Mouse (Mus musculus) midbrain, embryonic 11.5 days (tissue): ENCODE measurements at regions not wholly inside any gene's neighbourhood (a gene's known extent, or its start where the extent isn't known, plus 50 kb on each side); places are given as distances from the start of the nearest gene placed in this dataset.
A peak's percentile ranks its signal among the peaks of the same experiment; 100 is the strongest.
"Not testable (repeated sequence)": the region's sequence is repeated elsewhere in the genome, so short reads cannot be mapped to it uniquely, and the experiment has no call there.

Source experiments
- ATAC-seq: fragments of 200-750 bp; cut with Nextera tagmentation; 2 replicates; pipeline ENCODE4 v1.8.0; 2017; ENCODE audit warnings: moderate TSS enrichment, moderate library complexity; ENCODE audit not compliant: low FRiP score
- DNase-seq: peaks from one replicate; pipeline ENCODE4 v3.0.0; 2015; ENCODE audit warnings: low spot score; ENCODE audit errors: missing footprints
- H3K27ac ChIP-seq: fragments of 300-500 bp; sonication (generic); 2 replicates; pipeline ENCODE4 v1.5.1; 2014; ENCODE audit warnings: low read depth, low read length
- H3K27me3 ChIP-seq: fragments of 300-500 bp; sonication (generic); 2 replicates; pipeline ENCODE4 v1.6.1; 2014; ENCODE audit warnings: mild to moderate bottlenecking, low read length, moderate library complexity, mixed read lengths; ENCODE audit not compliant: control insufficient read depth, insufficient read depth
- H3K36me3 ChIP-seq: fragments of 300-500 bp; sonication (generic); 2 replicates; pipeline ENCODE4 v1.6.1; 2014; ENCODE audit warnings: mild to moderate bottlenecking, low read length, moderate library complexity, mixed read lengths; ENCODE audit not compliant: control insufficient read depth, insufficient read depth
- H3K4me1 ChIP-seq: fragments of 300-500 bp; sonication (generic); 2 replicates; pipeline ENCODE4 v1.6.1; 2014; ENCODE audit warnings: low read length; ENCODE audit not compliant: control insufficient read depth, insufficient read depth
- H3K4me2 ChIP-seq: fragments of 300-500 bp; sonication (generic); 2 replicates; pipeline ENCODE4 v1.6.1; 2014; ENCODE audit warnings: mild to moderate bottlenecking, moderate library complexity
- H3K4me3 ChIP-seq: fragments of 300-500 bp; sonication (generic); 2 replicates; pipeline ENCODE4 v1.5.1; 2014; ENCODE audit warnings: low read depth, low read length
- H3K9ac ChIP-seq: fragments of 300-500 bp; sonication (generic); 2 replicates; pipeline ENCODE4 v1.6.1; 2014; ENCODE audit warnings: low read length
- H3K9me3 ChIP-seq: fragments of 300-500 bp; sonication (generic); 2 replicates; pipeline ENCODE4 v1.6.1; 2016; ENCODE audit warnings: low read length; ENCODE audit not compliant: control insufficient read depth
- WGBS: fragments of 180-500 bp; shearing (Covaris S2); extraction: QIAGEN DNeasy Blood & Tissue Kit; methylation state at CpG from one replicate; pipeline ENCODE4 v1.1.7; 2014; 5-methylcytosine and 5-hydroxymethylcytosine counted together

- H3K4me3 ChIP-seq: no peak overlapping the region
- WGBS: 42% methylated on average over 2 of the region's 2 CpGs
- no peak overlapping the region for H3K4me2 ChIP-seq
- H3K4me1 ChIP-seq: no peaks in the 10 kb centered on the region
- H3K27me3 ChIP-seq: no peaks in the 10 kb centered on the region
- no peaks in the 10 kb centered on the region for H3K36me3 ChIP-seq
- H3K9ac ChIP-seq: no peak overlapping the region
- DNase-seq: no peak
- no peaks in the 10 kb centered on the region for H3K9me3 ChIP-seq
- H3K27ac ChIP-seq: no peak overlapping the region
- no peak for ATAC-seq
These were observed 198.9 kb upstream of the Gm37988 start for GRCm38 (mm10) chr1:4608824-4609223.

GRCm38 (mm10) chr1:4613305-4613704, 194.4 kb upstream of the Gm37988 start:
- H3K9me3 ChIP-seq: no peaks in the 10 kb centered on the region
- no peaks in the 10 kb centered on the region for H3K27me3 ChIP-seq
- H3K27ac ChIP-seq: no peak overlapping the region
- 67% methylated on average over 4 of the region's 4 CpGs for WGBS
- no peak overlapping the region for H3K4me3 ChIP-seq
- DNase-seq (no peak), ATAC-seq (no peak)
- no peak overlapping the region for H3K9ac ChIP-seq
- H3K36me3 ChIP-seq: no peaks in the 10 kb centered on the region
- no peak overlapping the region for H3K4me2 ChIP-seq
- H3K4me1 ChIP-seq: no peaks in the 10 kb centered on the region

GRCm38 (mm10) chr1:4615286-4615685, 192.4 kb upstream of the Gm37988 start:
- no peak overlapping the region for H3K27ac ChIP-seq
- no peak overlapping the region for H3K4me2 ChIP-seq
- DNase-seq: no peak
- H3K27me3 ChIP-seq: no peaks in the 10 kb centered on the region
- no peaks in the 10 kb centered on the region for H3K9me3 ChIP-seq
- H3K4me1 ChIP-seq: no peaks in the 10 kb centered on the region
- no peak overlapping the region for H3K9ac ChIP-seq
- no peaks in the 10 kb centered on the region for H3K36me3 ChIP-seq
- WGBS: 75% methylated on average over 1 of the region's 1 CpGs
- ATAC-seq: no peak
- no peak overlapping the region for H3K4me3 ChIP-seq

- Histone ChIP-seq H3K4me1 (no peaks in the 10 kb centered on the region), H3K4me2 (no peak overlapping the region), H3K9me3 (no peaks in the 10 kb centered on the region), H3K4me3 (no peak overlapping the region), H3K27ac (no peak overlapping the region), H3K36me3 (no peaks in the 10 kb centered on the region), H3K9ac (no peak overlapping the region), H3K27me3 (no peaks in the 10 kb centered on the region)
- WGBS: 90% methylated on average over 10 of the region's 10 CpGs
- no peak for DNase-seq
- ATAC-seq: no peak
These were observed 190.2 kb upstream of the Gm37988 start for GRCm38 (mm10) chr1:4617479-4617878.

- Histone ChIP-seq H3K27me3 (no peaks in the 10 kb centered on the region), H3K4me3 (no peak overlapping the region), H3K36me3 (no peaks in the 10 kb centered on the region), H3K9me3 (no peaks in the 10 kb centered on the region), H3K9ac (no peak overlapping the region), H3K4me2 (no peak overlapping the region), H3K4me1 (no peaks in the 10 kb centered on the region), H3K27ac (no peak overlapping the region)
- no peak for ATAC-seq
- no peak for DNase-seq
- 79% methylated on average over 5 of the region's 5 CpGs for WGBS
These were observed 185.3 kb upstream of the Gm37988 start for GRCm38 (mm10) chr1:4622408-4622807.

GRCm38 (mm10) chr1:4623268-4623667, 184.4 kb upstream of the Gm37988 start:
- Histone ChIP-seq H3K4me1 (no peaks in the 10 kb centered on the region), H3K36me3 (no peaks in the 10 kb centered on the region), H3K9ac (no peak overlapping the region), H3K27ac (no peak overlapping the region), H3K27me3 (no peaks in the 10 kb centered on the region), H3K9me3 (no peaks in the 10 kb centered on the region), H3K4me3 (no peak overlapping the region), H3K4me2 (no peak overlapping the region)
- 74% methylated on average over 2 of the region's 2 CpGs for WGBS
- no peak for ATAC-seq
- no peak for DNase-seq

GRCm38 (mm10) chr1:4653937-4654336, 153.8 kb upstream of the Gm37988 start:
- no peaks in the 10 kb centered on the region for H3K27me3 ChIP-seq
- no peaks in the 10 kb centered on the region for H3K9me3 ChIP-seq
- H3K9ac ChIP-seq: no peak overlapping the region
- ATAC-seq: no peak
- H3K36me3 ChIP-seq: no peaks in the 10 kb centered on the region
- no peaks in the 10 kb centered on the region for H3K4me1 ChIP-seq
- no peak for DNase-seq
- H3K4me3 ChIP-seq: no peak overlapping the region
- H3K4me2 ChIP-seq: no peak overlapping the region
- 46% methylated on average over 7 of the region's 7 CpGs for WGBS
- H3K27ac ChIP-seq: no peak overlapping the region

- no peaks in the 10 kb centered on the region for H3K36me3 ChIP-seq
- H3K9ac ChIP-seq: no peak overlapping the region
- no peak overlapping the region for H3K27ac ChIP-seq
- DNase-seq (no peak), ATAC-seq (no peak)
- no peaks in the 10 kb centered on the region for H3K9me3 ChIP-seq
- no peak overlapping the region for H3K4me2 ChIP-seq
- H3K4me3 ChIP-seq: no peak overlapping the region
- no peaks in the 10 kb centered on the region for H3K4me1 ChIP-seq
- no peaks in the 10 kb centered on the region for H3K27me3 ChIP-seq
These were observed 152.4 kb upstream of the Gm37988 start for GRCm38 (mm10) chr1:4655252-4655651.

GRCm38 (mm10) chr1:4656883-4657282, 150.8 kb upstream of the Gm37988 start:
- no peaks in the 10 kb centered on the region for H3K9me3 ChIP-seq
- H3K9ac ChIP-seq: no peak overlapping the region
- ATAC-seq (peak; percentile 73), DNase-seq (peak; percentile 84)
- H3K27me3 ChIP-seq: no peaks in the 10 kb centered on the region
- H3K4me1 ChIP-seq: no peaks in the 10 kb centered on the region
- H3K27ac ChIP-seq: no peak overlapping the region
- no peaks in the 10 kb centered on the region for H3K36me3 ChIP-seq
- H3K4me3 ChIP-seq: no peak overlapping the region
- no peak overlapping the region for H3K4me2 ChIP-seq
- 31% methylated on average over 5 of the region's 5 CpGs for WGBS

GRCm38 (mm10) chr1:4660081-4660480, 147.6 kb upstream of the Gm37988 start:
- H3K36me3 ChIP-seq, H3K27ac ChIP-seq, H3K4me3 ChIP-seq, H3K4me2 ChIP-seq, H3K9ac ChIP-seq, H3K4me1 ChIP-seq, H3K9me3 ChIP-seq, ATAC-seq, DNase-seq, H3K27me3 ChIP-seq: not testable (repeated sequence)
- WGBS: 76% methylated on average over 7 of the region's 7 CpGs
